Mouse (Mus musculus): ENCODE data around the gene Gp5. TPM values are rescaled to one million over a fixed set of nuclear protein-coding genes. Genes with fewer than 3 reads are reported as not detected.

Gp5 gene
- polyA plus RNA-seq, 1 experiment from 2014 or later = 0.62 TPM

GRCm38 (mm10) chr16:30285701-30286100 is 24.9 kb downstream of the Gp5 start:
- Histone ChIP-seq H3K9me3 (replicated peaks; ENCODE audit: control insufficient read depth, low read length, poor library complexity, severe bottlenecking) (no peaks in the 10 kb centered on the region), H3K4me2 (ENCODE audit: low read length) (no peak overlapping the region), H3K4me1 (ENCODE audit: control insufficient read depth, insufficient read depth, low read length) (peaks cover 3% of the 10 kb centered on the region; the same call in 1 of the 2 replicates), H3K36me3 (ENCODE audit: control insufficient read depth, insufficient read depth, low read length) (no peaks in the 10 kb centered on the region), H3K4me3 (ENCODE audit: low read depth, low read length) (no peak overlapping the region), H3K9ac (ENCODE audit: low read depth, low read length) (no peak overlapping the region), H3K27me3 (ENCODE audit: control insufficient read depth, insufficient read depth, low read depth, low read length) (peaks cover 16% of the 10 kb centered on the region), H3K27ac (ENCODE audit: low read length) (no peak overlapping the region)
- ATAC-seq = no peak
- 63% methylated on average over 4 of the region's 4 CpGs for WGBS

DNA sequence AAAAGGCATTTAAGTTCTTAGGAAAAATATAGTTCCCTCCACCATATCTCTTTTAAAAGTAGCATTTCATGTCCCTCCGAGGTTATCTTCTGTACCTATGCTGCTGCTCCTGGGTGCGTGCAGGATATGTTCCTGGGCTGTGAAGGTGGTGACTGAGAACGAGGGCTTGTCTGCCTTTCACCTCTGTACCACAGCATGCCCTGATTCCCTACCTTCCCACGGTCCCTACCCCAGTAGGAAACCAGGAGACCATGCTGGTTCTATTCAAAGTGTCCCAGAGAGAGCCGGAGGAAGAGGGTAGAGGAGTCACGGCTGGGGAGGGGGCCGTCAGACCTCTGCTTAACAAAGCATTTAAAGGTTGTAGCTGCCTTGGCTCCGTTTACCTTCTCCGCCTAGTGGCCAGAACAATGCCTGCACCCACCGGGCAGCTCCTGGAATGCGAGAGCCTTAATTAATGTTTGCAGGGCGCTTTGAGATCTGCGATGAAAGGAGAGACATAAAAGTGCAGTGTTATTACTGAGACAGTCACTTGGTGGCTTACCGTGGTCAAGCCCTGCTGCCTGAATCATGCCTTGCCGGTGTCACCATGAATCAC is 26.7 kb downstream of the Gp5 start:
- WGBS = 1% methylated on average over 15 of the region's 15 CpGs
- H3K4me1 ChIP-seq (ENCODE audit: control insufficient read depth, insufficient read depth, low read length) = peaks cover 3% of the 10 kb centered on the region; the same call in 1 of the 2 replicates
- peaks cover 16% of the 10 kb centered on the region for H3K27me3 ChIP-seq (ENCODE audit: control insufficient read depth, insufficient read depth, low read depth, low read length)
- H3K9ac ChIP-seq (ENCODE audit: low read depth, low read length) = peak overlapping the region; percentile 42
- peak; percentile 68 for ATAC-seq
- H3K36me3 ChIP-seq (ENCODE audit: control insufficient read depth, insufficient read depth, low read length) = no peaks in the 10 kb centered on the region
- H3K4me2 ChIP-seq (ENCODE audit: low read length) = peak overlapping the region; percentile 50
- no peak overlapping the region for H3K27ac ChIP-seq (ENCODE audit: low read length)
- no peaks in the 10 kb centered on the region for H3K9me3 ChIP-seq (replicated peaks; ENCODE audit: control insufficient read depth, low read length, poor library complexity, severe bottlenecking)
- peak overlapping the region; percentile 18; the same call in 1 of the 2 replicates for H3K4me3 ChIP-seq (ENCODE audit: low read depth, low read length)

DNA sequence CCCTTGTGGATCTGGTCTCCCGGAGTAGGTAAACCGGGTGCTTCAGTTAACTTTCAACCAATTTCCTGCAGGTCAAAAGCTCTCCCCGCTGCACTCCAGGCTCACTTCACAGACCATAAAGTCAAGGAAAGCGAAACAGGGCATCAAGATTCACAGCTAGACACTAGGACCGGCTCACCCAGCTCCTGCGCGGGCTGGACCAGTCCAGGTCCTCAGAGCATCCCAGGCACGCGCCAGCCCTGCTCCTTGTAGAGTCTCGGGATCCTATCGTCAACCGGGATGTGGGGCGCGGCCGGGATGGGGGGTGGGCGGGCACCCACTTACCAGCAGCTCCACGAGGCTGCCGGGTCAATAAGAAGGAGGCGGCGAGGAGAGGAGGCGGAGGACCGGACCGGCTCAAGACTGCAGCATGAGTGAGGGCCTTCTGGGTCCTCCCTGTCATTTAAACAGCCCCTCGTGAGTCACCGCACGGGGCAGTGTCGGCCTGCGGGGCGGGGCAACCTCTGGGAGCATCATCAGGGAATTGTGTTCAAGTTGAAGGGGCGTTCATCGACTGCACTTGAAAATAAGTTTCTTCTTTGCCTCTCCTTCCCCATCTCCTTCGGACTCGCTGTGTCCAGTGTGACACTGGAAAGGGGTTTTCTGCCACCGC is 27.6 kb downstream of the Gp5 start, which contains the start of gene Lrrc15:
Lrrc15 (minus strand) TSS at position 413 of the 652 bp plus-strand sequence.
- peak within 1 kb of the TSS; percentile 21 for H3K4me3 ChIP-seq (ENCODE audit: low read depth, low read length)
- peaks cover 16% of the 10 kb centered on the region for H3K27me3 ChIP-seq (ENCODE audit: control insufficient read depth, insufficient read depth, low read depth, low read length)
- H3K4me2 ChIP-seq (ENCODE audit: low read length) = peak within 1 kb of the TSS; percentile 50
- ATAC-seq = peak; percentile 47; the same call in 1 of the 2 replicates
- 8% methylated on average over 34 of the region's 34 CpGs for WGBS
- H3K9ac ChIP-seq (ENCODE audit: low read depth, low read length) = peak within 1 kb of the TSS; percentile 42
- peaks cover 3% of the 10 kb centered on the region; the same call in 1 of the 2 replicates for H3K4me1 ChIP-seq (ENCODE audit: control insufficient read depth, insufficient read depth, low read length)
- H3K9me3 ChIP-seq (replicated peaks; ENCODE audit: control insufficient read depth, low read length, poor library complexity, severe bottlenecking) = no peaks in the 10 kb centered on the region
- H3K27ac ChIP-seq (ENCODE audit: low read length) = no peak within 1 kb of the TSS
- no peaks in the 10 kb centered on the region for H3K36me3 ChIP-seq (ENCODE audit: control insufficient read depth, insufficient read depth, low read length)

DNA sequence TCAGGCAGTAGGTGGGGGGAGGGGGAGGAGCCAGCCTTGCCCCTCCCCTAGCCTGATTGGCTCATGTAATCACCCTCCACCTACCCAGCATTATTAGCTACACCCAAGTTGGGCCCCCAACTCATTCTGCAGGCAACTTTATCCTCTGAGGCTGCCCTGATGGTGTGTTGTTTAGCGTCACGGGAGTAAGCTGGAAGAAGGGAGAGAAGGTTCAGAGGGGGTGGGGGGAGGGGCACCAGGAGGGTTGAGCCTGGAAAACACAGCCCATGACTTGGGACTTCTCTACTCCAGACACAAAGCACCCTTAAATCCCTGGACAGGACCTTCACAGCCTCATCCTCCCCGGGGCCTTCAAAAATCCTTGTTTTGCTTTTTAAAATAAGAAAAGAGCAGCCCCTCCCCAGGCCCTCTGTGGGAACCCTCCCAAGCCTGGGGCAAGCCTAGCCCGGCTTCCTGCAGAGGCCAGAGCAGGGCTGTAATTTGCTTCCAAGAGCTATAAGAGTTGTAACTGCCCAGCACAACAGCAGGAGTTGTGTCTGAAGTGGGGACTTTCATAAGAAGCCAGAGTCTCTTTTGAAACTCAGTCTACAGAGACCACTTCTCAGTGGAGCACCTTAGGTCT is 29.8 kb downstream of the Gp5 start:
- H3K27me3 ChIP-seq (ENCODE audit: control insufficient read depth, insufficient read depth, low read depth, low read length) = peaks cover 16% of the 10 kb centered on the region

GRCm38 (mm10) chr16:30278406-30278805 is 32.2 kb downstream of the Gp5 start:
- H3K4me1 ChIP-seq (ENCODE audit: control insufficient read depth, insufficient read depth, low read length) = no peaks in the 10 kb centered on the region
- no peaks in the 10 kb centered on the region for H3K36me3 ChIP-seq (ENCODE audit: control insufficient read depth, insufficient read depth, low read length)
- H3K27ac ChIP-seq (ENCODE audit: low read length) = no peak overlapping the region
- 84% methylated on average over 11 of the region's 11 CpGs for WGBS
- no peak for ATAC-seq
- H3K27me3 ChIP-seq (ENCODE audit: control insufficient read depth, insufficient read depth, low read depth, low read length) = peaks cover 16% of the 10 kb centered on the region
- no peaks in the 10 kb centered on the region for H3K9me3 ChIP-seq (replicated peaks; ENCODE audit: control insufficient read depth, low read length, poor library complexity, severe bottlenecking)
- no peak overlapping the region for H3K4me3 ChIP-seq (ENCODE audit: low read depth, low read length)
- H3K4me2 ChIP-seq (ENCODE audit: low read length) = no peak overlapping the region
- H3K9ac ChIP-seq (ENCODE audit: low read depth, low read length) = no peak overlapping the region

More for the DNA sequence above, 29.8 kb downstream of the Gp5 start:
- no peaks in the 10 kb centered on the region for H3K36me3 ChIP-seq (ENCODE audit: control insufficient read depth, insufficient read depth, low read length)
- H3K4me1 ChIP-seq (ENCODE audit: control insufficient read depth, insufficient read depth, low read length) = peaks cover 3% of the 10 kb centered on the region; the same call in 1 of the 2 replicates
- 9% methylated on average over 4 of the region's 4 CpGs for WGBS
- no peak for ATAC-seq
- H3K27ac ChIP-seq (ENCODE audit: low read length) = no peak overlapping the region
- no peak overlapping the region for H3K4me2 ChIP-seq (ENCODE audit: low read length)
- H3K9me3 ChIP-seq (replicated peaks; ENCODE audit: control insufficient read depth, low read length, poor library complexity, severe bottlenecking) = no peaks in the 10 kb centered on the region
- H3K4me3 ChIP-seq (ENCODE audit: low read depth, low read length) = no peak overlapping the region
- no peak overlapping the region for H3K9ac ChIP-seq (ENCODE audit: low read depth, low read length)

GRCm38 (mm10) chr16:30275558-30276340 is 34.8 kb downstream of the Gp5 start:
- H3K36me3 ChIP-seq (ENCODE audit: control insufficient read depth, insufficient read depth, low read length) = no peaks in the 10 kb centered on the region
- no peak overlapping the region for H3K4me3 ChIP-seq (ENCODE audit: low read depth, low read length)
- 77% methylated on average over 15 of the region's 15 CpGs for WGBS
- no peak for ATAC-seq
- H3K9me3 ChIP-seq (replicated peaks; ENCODE audit: control insufficient read depth, low read length, poor library complexity, severe bottlenecking) = no peaks in the 10 kb centered on the region
- no peak overlapping the region for H3K4me2 ChIP-seq (ENCODE audit: low read length)
- H3K9ac ChIP-seq (ENCODE audit: low read depth, low read length) = no peak overlapping the region
- H3K27ac ChIP-seq (ENCODE audit: low read length) = no peak overlapping the region
- no peaks in the 10 kb centered on the region for H3K4me1 ChIP-seq (ENCODE audit: control insufficient read depth, insufficient read depth, low read length)
- no peaks in the 10 kb centered on the region; the same call in 1 of the 2 replicates for H3K27me3 ChIP-seq (ENCODE audit: control insufficient read depth, insufficient read depth, low read depth, low read length)

GRCm38 (mm10) chr16:30273065-30273464 is 37.5 kb downstream of the Gp5 start:
- 92% methylated on average over 8 of the region's 8 CpGs for WGBS
- no peak overlapping the region for H3K9ac ChIP-seq (ENCODE audit: low read depth, low read length)
- H3K9me3 ChIP-seq (replicated peaks; ENCODE audit: control insufficient read depth, low read length, poor library complexity, severe bottlenecking) = no peaks in the 10 kb centered on the region
- H3K4me2 ChIP-seq (ENCODE audit: low read length) = no peak overlapping the region
- no peak for ATAC-seq
- no peaks in the 10 kb centered on the region for H3K4me1 ChIP-seq (ENCODE audit: control insufficient read depth, insufficient read depth, low read length)
- H3K36me3 ChIP-seq (ENCODE audit: control insufficient read depth, insufficient read depth, low read length) = no peaks in the 10 kb centered on the region
- no peaks in the 10 kb centered on the region for H3K27me3 ChIP-seq (ENCODE audit: control insufficient read depth, insufficient read depth, low read depth, low read length)
- no peak overlapping the region for H3K4me3 ChIP-seq (ENCODE audit: low read depth, low read length)
- no peak overlapping the region for H3K27ac ChIP-seq (ENCODE audit: low read length)

DNA sequence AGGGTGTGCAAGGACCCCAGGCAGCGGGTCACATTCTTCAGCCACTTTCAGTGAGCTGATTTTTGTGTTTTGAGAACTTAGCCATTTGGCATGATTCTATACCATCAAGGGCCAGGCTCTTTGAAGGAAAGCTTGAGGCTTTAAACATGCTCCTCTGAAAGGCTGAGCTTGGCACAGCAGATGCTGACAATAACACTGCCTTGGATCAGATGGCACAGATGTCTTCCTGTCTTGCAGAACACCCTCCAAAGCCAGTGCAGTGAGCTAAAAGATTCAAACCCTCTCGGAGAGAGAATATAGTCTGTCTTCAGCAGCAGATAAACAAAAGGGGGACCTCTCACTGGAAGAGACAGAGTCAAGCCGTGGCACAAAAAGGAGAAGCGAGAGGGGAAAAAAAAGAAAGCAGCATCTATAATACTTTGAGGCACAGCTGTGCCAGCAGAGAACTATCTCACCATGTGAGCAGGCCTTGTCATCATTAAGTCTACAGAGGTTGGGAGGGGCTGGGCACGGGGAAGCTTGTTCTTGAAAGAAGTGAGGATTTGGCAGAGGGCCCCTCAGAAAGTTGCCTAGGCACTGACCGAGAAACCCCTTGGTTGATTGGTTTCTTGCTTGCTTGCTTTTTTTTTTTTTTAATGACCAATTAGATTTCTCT is 38.5 kb downstream of the Gp5 start:
- Histone ChIP-seq H3K4me1 (ENCODE audit: control insufficient read depth, insufficient read depth, low read length) (no peaks in the 10 kb centered on the region), H3K36me3 (ENCODE audit: control insufficient read depth, insufficient read depth, low read length) (no peaks in the 10 kb centered on the region), H3K9ac (ENCODE audit: low read depth, low read length) (no peak overlapping the region), H3K27ac (ENCODE audit: low read length) (no peak overlapping the region), H3K4me3 (ENCODE audit: low read depth, low read length) (no peak overlapping the region), H3K27me3 (ENCODE audit: control insufficient read depth, insufficient read depth, low read depth, low read length) (no peaks in the 10 kb centered on the region), H3K4me2 (ENCODE audit: low read length) (no peak overlapping the region), H3K9me3 (replicated peaks; ENCODE audit: control insufficient read depth, low read length, poor library complexity, severe bottlenecking) (no peaks in the 10 kb centered on the region)
- WGBS = 41% methylated on average over 6 of the region's 6 CpGs
- ATAC-seq = no peak

All from midbrain, embryonic 16.5 days (tissue).